Mouse (Mus musculus) adrenal gland, postnatal 25 days (tissue): ENCODE results near the gene Thoc3. TPM values are rescaled to one million over a fixed set of nuclear protein-coding genes. Genes with fewer than 3 reads are reported as not detected.

ENCODE experiments used
- DNase-seq: peaks from one replicate; pipeline ENCODE4 v3.0.0; 2021; ENCODE audit warnings: mixed read lengths
- total RNA-seq: library from RNA; stranded (reverse); gene quantifications from 2 replicates; pipeline ENCODE4 v1.2.3, GENCODE M21; 2021

The Thoc3 gene
- total RNA-seq, 1 experiment from 2014 or later, result 52.9 TPM

GRCm38 (mm10) chr13:54443693-54444092, 25.0 kb downstream of the Thoc3 start:
- no peak for DNase-seq

- no peak for DNase-seq
Measured at GRCm38 (mm10) chr13:54439912-54440311, 28.7 kb downstream of the Thoc3 start.

GRCm38 (mm10) chr13:54438814-54439213, 29.8 kb downstream of the Thoc3 start:
- DNase-seq, result no peak

- no peak for DNase-seq
Measured at GRCm38 (mm10) chr13:54437083-54437482, 31.6 kb downstream of the Thoc3 start.

- no peak for DNase-seq
Measured at GRCm38 (mm10) chr13:54436666-54437065, 32.0 kb downstream of the Thoc3 start.

GRCm38 (mm10) chr13:54431161-54431560, 37.5 kb downstream of the Thoc3 start:
- DNase-seq, result peak; percentile 56

GRCm38 (mm10) chr13:54430051-54430450, 38.6 kb downstream of the Thoc3 start:
- no peak for DNase-seq

GRCm38 (mm10) chr13:54428771-54429170, 39.9 kb downstream of the Thoc3 start:
- DNase-seq, result no peak

- no peak for DNase-seq
Measured at GRCm38 (mm10) chr13:54426781-54427655, 41.6 kb downstream of the Thoc3 start.

- DNase-seq, result no peak
Measured at GRCm38 (mm10) chr13:54425269-54425668, 43.4 kb downstream of the Thoc3 start.

- DNase-seq, result no peak
Measured at GRCm38 (mm10) chr13:54420226-54420625, 48.4 kb downstream of the Thoc3 start.

GRCm38 (mm10) chr13:54418781-54419327, 49.8 kb downstream of the Thoc3 start:
- DNase-seq, result no peak

- DNase-seq, result no peak
Measured at GRCm38 (mm10) chr13:54415059-54415458, 53.6 kb downstream of the Thoc3 start.

- no peak for DNase-seq
Measured at GRCm38 (mm10) chr13:54412721-54413120, 55.9 kb downstream of the Thoc3 start.

- no peak for DNase-seq
Measured at GRCm38 (mm10) chr13:54412236-54412635, 56.4 kb downstream of the Thoc3 start.

GRCm38 (mm10) chr13:54411656-54412055, 57.0 kb downstream of the Thoc3 start:
- no peak for DNase-seq

Other genes starting within 250 kb of the Thoc3 start
- 19.7 and 28.1 TPM in 2 replicates for gene Cplx2, start 97.5 kb downstream of the Thoc3 start, total RNA-seq
- 12.8 and 19.2 TPM in 2 replicates for gene Simc1, start 34.9 kb upstream of the Thoc3 start, total RNA-seq
- gene 4833439L19Rik, start 96.6 kb upstream of the Thoc3 start, total RNA-seq, result 157 and 177 TPM in 2 replicates
- gene Arl10, start 106.2 kb upstream of the Thoc3 start, total RNA-seq, result 51.6 and 65.6 TPM in 2 replicates
- gene Nop16, start 121.2 kb upstream of the Thoc3 start, total RNA-seq, result 56.7 and 72.4 TPM in 2 replicates
- gene Higd2a, start 121.4 kb upstream of the Thoc3 start, total RNA-seq, result 230 and 245 TPM in 2 replicates
- 61.8 and 82.6 TPM in 2 replicates for gene Cltb, start 142.5 kb upstream of the Thoc3 start, total RNA-seq
- gene Faf2, start 152.9 kb upstream of the Thoc3 start, total RNA-seq, result 67.6 and 84.9 TPM in 2 replicates
- gene Rnf44, start 225.1 kb upstream of the Thoc3 start, total RNA-seq, result 109 and 134 TPM in 2 replicates
- not detected in 2 replicates for gene Cdhr2, start 232.6 kb upstream of the Thoc3 start, total RNA-seq